Mouse (Mus musculus): ENCODE measurements at regions not wholly inside any gene's neighbourhood (a gene's known extent, or its start where the extent isn't known, plus 50 kb on each side); places are given as distances from the start of the nearest gene placed in this dataset.

DNA sequence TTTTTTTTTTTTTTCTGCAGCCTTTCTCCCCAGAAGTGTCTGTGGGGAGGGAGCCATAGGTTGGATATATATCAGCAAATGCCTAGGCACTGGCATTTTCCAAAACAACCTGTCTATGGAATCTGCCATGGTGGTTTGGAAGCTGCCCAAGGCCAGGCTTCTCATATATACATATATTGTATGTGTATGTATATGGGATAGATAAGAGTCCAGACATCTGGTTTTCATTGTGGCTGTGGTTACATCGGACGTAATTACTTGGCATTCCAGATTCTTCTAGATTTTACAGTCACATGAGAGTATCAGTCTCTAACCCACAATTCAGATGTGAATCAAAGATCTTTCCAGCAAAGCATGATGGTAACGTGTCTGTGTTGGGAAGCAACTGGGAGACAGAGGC lies 57.5 kb upstream of the Mylip start:
- TF ChIP-seq CHD2 (IDR thresholded peaks at IDR 0.05; ENCODE audit: low read depth, low read length) (no peak), HCFC1 (IDR thresholded peaks at IDR 0.05; ENCODE audit: borderline replicate concordance, insufficient read depth, low read length) (no peak), ZNF384 (IDR thresholded peaks at IDR 0.05; ENCODE audit: low read depth, low read length) (no peak), MAFK (IDR thresholded peaks at IDR 0.05; ENCODE audit: insufficient read depth, low read depth, low read length) (no peak), ZC3H11A (IDR thresholded peaks at IDR 0.05; ENCODE audit: borderline replicate concordance, low read depth, low read length) (no peak)

All from ES-E14 (cell line).